Mouse (Mus musculus) heart, postnatal 0 days (tissue): ENCODE results near the gene Cutc. TPM values are rescaled to one million over a fixed set of nuclear protein-coding genes. Genes with fewer than 3 reads are reported as not detected.

Experiments used
- ATAC-seq: fragments of 200-750 bp; cut with Nextera tagmentation; 2 replicates; pipeline ENCODE4 v1.8.0; 2017; ENCODE audit warnings: low read depth, moderate number of reproducible peaks, moderate library complexity; ENCODE audit not compliant: insufficient read depth
- DNase-seq: peaks from one replicate; pipeline ENCODE4 v3.0.0-alpha.2; 2016; ENCODE audit warnings: low spot score
- H3K27ac ChIP-seq: fragments of 300-500 bp; sonication (generic); 2 replicates; pipeline ENCODE4 v1.5.1; 2014; ENCODE audit warnings: low read depth, mild to moderate bottlenecking
- H3K27me3 ChIP-seq: fragments of 300-500 bp; sonication (generic); 2 replicates; pipeline ENCODE4 v1.6.1; 2014; ENCODE audit warnings: low read length, mixed read lengths; ENCODE audit not compliant: control insufficient read depth, insufficient read depth
- H3K36me3 ChIP-seq: fragments of 300-500 bp; sonication (generic); replicated peaks from 2 replicates; pipeline ENCODE4 v1.6.1; 2014; ENCODE audit warnings: low read length, mixed read lengths; ENCODE audit not compliant: control insufficient read depth, insufficient read depth
- H3K4me1 ChIP-seq: fragments of 300-500 bp; sonication (generic); 2 replicates; pipeline ENCODE4 v1.6.1; 2014; ENCODE audit warnings: antibody characterized with exemption; ENCODE audit not compliant: control insufficient read depth, insufficient read depth
- H3K4me2 ChIP-seq: fragments of 300-500 bp; sonication (generic); 2 replicates; pipeline ENCODE4 v1.6.1; 2014; ENCODE audit warnings: low read depth, mild to moderate bottlenecking, low read length, moderate library complexity
- H3K4me3 ChIP-seq: fragments of 300-500 bp; sonication (generic); 2 replicates; pipeline ENCODE4 v1.5.1; 2014; ENCODE audit warnings: low read depth, low read length
- H3K9ac ChIP-seq: fragments of 300-500 bp; sonication (generic); replicated peaks from 2 replicates; pipeline ENCODE4 v1.6.1; 2014; ENCODE audit warnings: low read depth, low read length, mixed read lengths
- H3K9me3 ChIP-seq: fragments of 300-500 bp; sonication (generic); replicated peaks from 2 replicates; pipeline ENCODE4 v1.6.1; 2016; ENCODE audit warnings: low read length; ENCODE audit not compliant: control insufficient read depth
- CTCF ChIP-seq: IDR thresholded peaks from 2 replicates; pipeline ENCODE4 v1.5.1; 2016; ENCODE audit warnings: antibody characterized with exemption, control low read depth, low read depth
- EP300 ChIP-seq: IDR thresholded peaks from 2 replicates; pipeline ENCODE4 v1.6.1; 2016; ENCODE audit warnings: antibody characterized with exemption, low read depth
- WGBS: fragments of 180-500 bp; shearing (Covaris S2); extraction: QIAGEN DNeasy Blood & Tissue Kit; methylation state at CpG from one replicate; pipeline ENCODE4 v1.1.7; 2014; 5-methylcytosine and 5-hydroxymethylcytosine counted together
- polyA plus RNA-seq: library from polyadenylated mRNA; unstranded; fragments of >200 nt; fragmentation: Nextera tagmentation; extraction: Ambion mirVana; gene quantifications from 2 replicates; pipeline ENCODE4 v1.2.1, GENCODE M21; 2015
- total RNA-seq: library from RNA; depleted of rRNA; stranded (reverse); fragments of >200 nt; gene quantifications from 2 replicates; pipeline ENCODE4 v1.2.3, GENCODE M21; 2014; ENCODE audit warnings: low replicate concordance

Gene Cutc
- total and polyA plus RNA-seq, 2 experiments from 2014 or later, result 1.1 to 15.1 TPM

- Histone ChIP-seq H3K9me3 (no peaks in the 10 kb centered on the region), H3K27ac (no peak overlapping the region), H3K4me2 (no peak overlapping the region), H3K36me3 (no peaks in the 10 kb centered on the region), H3K27me3 (no peaks in the 10 kb centered on the region), H3K4me3 (no peak overlapping the region), H3K9ac (no peak overlapping the region), H3K4me1 (no peaks in the 10 kb centered on the region)
- TF ChIP-seq EP300 (no peak), CTCF (no peak)
- DNase-seq (no peak), ATAC-seq (no peak)
- WGBS, result 58% methylated on average over 2 of the region's 2 CpGs
These were observed 9.6 kb downstream of the Cutc start for GRCm38 (mm10) chr19:43762410-43762809.

DNA sequence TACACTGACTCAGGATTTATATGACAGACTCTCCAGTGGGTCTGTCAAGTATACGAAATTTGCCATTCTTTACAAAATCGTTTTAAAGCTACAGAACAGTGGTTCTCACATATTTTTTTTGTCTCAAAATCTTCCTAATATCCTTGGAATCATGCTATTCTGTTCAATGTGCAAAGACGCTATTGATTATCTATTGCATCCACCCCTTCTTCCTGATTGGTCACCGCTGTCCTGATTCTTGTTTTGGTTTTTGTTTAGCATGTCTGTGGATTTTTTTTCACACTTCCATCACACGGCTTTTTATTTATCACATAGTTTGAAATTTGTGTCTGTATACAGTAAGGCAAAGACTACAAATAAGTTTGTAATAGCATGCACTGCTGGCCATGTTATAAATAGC lies 13.7 kb downstream of the Cutc start:
- no peak for DNase-seq
- Histone ChIP-seq H3K4me1 (no peaks in the 10 kb centered on the region), H3K9me3 (no peaks in the 10 kb centered on the region), H3K4me2 (no peak overlapping the region), H3K4me3 (no peak overlapping the region), H3K36me3 (peaks cover 6% of the 10 kb centered on the region; the same call in 1 of the 2 replicates), H3K27ac (no peak overlapping the region), H3K27me3 (no peaks in the 10 kb centered on the region; the same call in 1 of the 2 replicates), H3K9ac (no peak overlapping the region)
- WGBS, result 78% methylated on average over 5 of the region's 5 CpGs
- no peak for TF ChIP-seq CTCF
- ATAC-seq, result no peak

DNA sequence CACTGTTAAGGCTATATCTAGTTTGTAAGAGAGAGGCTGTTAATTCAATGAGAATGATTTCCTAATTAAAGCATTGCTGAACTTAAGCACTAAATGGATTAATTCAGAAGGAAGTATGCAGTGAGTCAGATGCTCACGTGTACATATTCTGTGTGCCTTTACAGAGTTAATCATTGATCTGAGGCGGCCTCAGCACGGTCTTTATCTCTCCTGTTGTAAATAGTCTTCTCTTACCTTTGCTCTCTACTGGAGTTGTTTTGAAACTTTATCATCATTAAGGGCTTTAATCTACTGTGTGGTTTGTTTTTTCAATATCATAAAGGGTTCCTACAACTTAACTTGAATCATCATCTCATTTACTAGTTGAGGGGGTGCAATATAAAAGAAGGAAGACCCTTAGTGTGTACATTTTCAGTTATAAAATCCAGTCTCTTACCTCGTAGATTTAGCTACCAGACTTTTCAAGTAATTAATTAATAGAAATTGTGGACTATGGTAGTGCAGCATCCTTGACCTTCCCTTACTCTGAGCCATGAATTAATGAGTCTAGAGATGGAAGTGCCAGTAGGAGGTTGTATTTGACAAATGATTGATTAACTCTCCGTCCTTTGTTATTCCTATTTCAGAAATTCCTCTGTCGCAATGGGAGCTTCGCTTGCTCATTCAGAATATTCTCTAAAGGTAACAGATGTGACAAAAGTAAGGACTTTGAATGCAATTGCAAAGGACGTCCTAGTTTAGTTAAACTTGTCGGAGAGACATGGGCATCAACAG lies 14.9 kb downstream of the Cutc start:
- Histone ChIP-seq H3K4me2 (no peak overlapping the region), H3K27me3 (no peaks in the 10 kb centered on the region; the same call in 1 of the 2 replicates), H3K27ac (no peak overlapping the region), H3K9ac (no peak overlapping the region), H3K36me3 (peaks cover 6% of the 10 kb centered on the region; the same call in 1 of the 2 replicates), H3K4me1 (no peaks in the 10 kb centered on the region), H3K9me3 (no peaks in the 10 kb centered on the region), H3K4me3 (no peak overlapping the region)
- 79% methylated on average over 9 of the region's 9 CpGs for WGBS
- ATAC-seq (no peak), DNase-seq (no peak)
- TF ChIP-seq EP300 (no peak), CTCF (no peak)

DNA sequence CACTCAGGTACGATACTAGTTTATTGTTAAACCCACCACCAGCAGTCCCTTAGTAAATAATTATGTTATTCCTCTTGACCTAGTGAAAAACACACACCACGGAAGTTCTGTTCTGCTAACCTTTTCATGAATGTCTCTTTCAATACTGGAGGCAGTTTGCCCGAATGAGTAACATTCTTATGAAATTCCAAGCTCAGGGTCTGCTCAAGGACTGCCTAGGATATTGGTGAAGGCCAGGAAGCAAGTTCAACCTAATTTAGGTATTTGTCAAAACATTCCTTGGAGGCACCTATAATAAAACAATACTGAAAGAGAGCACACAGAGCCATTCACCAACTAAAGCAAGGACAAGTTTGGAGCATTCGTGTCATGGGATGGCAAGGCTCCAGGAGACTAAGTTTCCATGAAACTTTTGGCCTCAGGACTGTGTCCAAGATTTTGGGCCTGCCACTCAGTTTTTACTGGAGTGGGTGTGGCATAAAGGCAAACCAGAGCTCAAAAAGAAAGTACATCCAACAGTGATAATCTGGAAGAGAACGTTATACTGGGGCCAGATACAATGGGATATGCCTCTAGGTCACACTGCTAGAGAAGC lies 16.7 kb downstream of the Cutc start:
- ATAC-seq (no peak), DNase-seq (no peak)
- no peak overlapping the region for H3K9ac ChIP-seq
- peaks cover 6% of the 10 kb centered on the region; the same call in 1 of the 2 replicates for H3K36me3 ChIP-seq
- no peaks in the 10 kb centered on the region; the same call in 1 of the 2 replicates for H3K27me3 ChIP-seq
- H3K4me2 ChIP-seq, result no peak overlapping the region
- WGBS, result 67% methylated on average over 5 of the region's 5 CpGs
- H3K9me3 ChIP-seq, result no peaks in the 10 kb centered on the region
- no peak overlapping the region for H3K4me3 ChIP-seq
- TF ChIP-seq EP300 (no peak), CTCF (no peak)
- no peaks in the 10 kb centered on the region for H3K4me1 ChIP-seq
- no peak overlapping the region for H3K27ac ChIP-seq

- no peak for ATAC-seq
- Histone ChIP-seq H3K27me3 (no peaks in the 10 kb centered on the region; the same call in 1 of the 2 replicates), H3K4me2 (no peak overlapping the region), H3K9me3 (no peaks in the 10 kb centered on the region), H3K27ac (no peak overlapping the region), H3K36me3 (peaks cover 6% of the 10 kb centered on the region; the same call in 1 of the 2 replicates), H3K4me1 (no peaks in the 10 kb centered on the region), H3K9ac (no peak overlapping the region), H3K4me3 (no peak overlapping the region)
- TF ChIP-seq CTCF, result no peak
- no peak for TF ChIP-seq EP300
- DNase-seq, result no peak
- 77% methylated on average over 4 of the region's 4 CpGs for WGBS
These were observed 17.8 kb downstream of the Cutc start for GRCm38 (mm10) chr19:43770584-43770983.
